Mouse (Mus musculus) colon, adult 2 months (tissue): Measurements from ENCODE around the gene Mospd2. TPM values are rescaled to one million over a fixed set of nuclear protein-coding genes. Genes with fewer than 3 reads are reported as not detected.

Experiments
- polyA plus RNA-seq: library from polyadenylated mRNA; depleted of rRNA; stranded (reverse); fragments of >200 nt; gene quantifications from 2 replicates; pipeline ENCODE4 v1.2.3, GENCODE M21; 2012; rRNA removed

The Mospd2 gene
- polyA plus RNA-seq = 0.90 and 1.3 TPM in 2 replicates

DNA sequence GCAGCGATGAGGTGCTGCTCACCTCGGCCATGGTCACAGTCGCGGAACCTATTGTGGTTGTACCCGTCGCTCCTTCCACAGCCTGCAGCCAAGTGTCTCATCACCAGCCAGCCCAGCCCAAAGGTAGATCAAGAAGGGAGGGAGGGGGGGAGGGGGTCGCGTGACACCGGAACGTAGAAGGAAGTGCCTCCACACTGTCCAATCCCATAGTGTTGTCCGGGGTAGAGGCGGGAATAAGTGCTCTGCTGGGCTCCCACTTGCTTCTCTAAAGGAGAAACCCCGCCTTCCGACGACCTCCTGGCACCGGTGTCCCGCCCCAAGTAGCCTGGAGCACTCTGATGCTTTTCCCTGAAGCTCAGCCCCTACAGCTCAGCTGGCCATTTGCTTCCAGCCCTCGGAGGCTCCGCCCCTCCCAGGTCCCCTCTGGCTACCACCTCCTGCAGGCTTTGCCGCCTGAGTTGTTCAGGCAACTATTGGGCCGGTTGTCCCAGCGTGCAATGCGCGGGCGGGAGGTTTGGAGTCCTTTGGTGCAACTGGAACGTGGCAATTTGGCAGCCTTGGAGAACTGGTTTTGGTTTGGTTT is at the start of gene Mospd2, which contains the start of gene Fancb:
Gene Mospd2, minus strand, starts transcription at position 183 of the 583 bp plus-strand sequence.
Gene Fancb, plus strand, starts transcription at position 400 of the 583 bp plus-strand sequence.

GRCm38 (mm10) chrX:165004779-165005324 is 24.7 kb upstream of the Mospd2 start, which contains the start of gene Gm17604:
Gm17604 (minus strand) TSS chrX:165004829.

Other genes starting within 250 kb of the Mospd2 start
- gene Fancb, start 217 bp upstream of the Mospd2 start, polyA plus RNA-seq = 0.08 and 0.10 TPM in 2 replicates
- not detected in 2 replicates for gene Gm17604, start 24.5 kb upstream of the Mospd2 start, polyA plus RNA-seq